Mouse (Mus musculus) Muller cell, postnatal 12 days (primary cell): ENCODE results near the gene Hoxa2.
A peak's percentile ranks its signal among the peaks of the same experiment; 100 is the strongest.

Experiments used
- DNase-seq: peaks from one replicate; pipeline ENCODE4 v3.0.0-alpha.2; 2015; ENCODE audit errors: inconsistent ontology term

Gene Hoxa2

DNA sequence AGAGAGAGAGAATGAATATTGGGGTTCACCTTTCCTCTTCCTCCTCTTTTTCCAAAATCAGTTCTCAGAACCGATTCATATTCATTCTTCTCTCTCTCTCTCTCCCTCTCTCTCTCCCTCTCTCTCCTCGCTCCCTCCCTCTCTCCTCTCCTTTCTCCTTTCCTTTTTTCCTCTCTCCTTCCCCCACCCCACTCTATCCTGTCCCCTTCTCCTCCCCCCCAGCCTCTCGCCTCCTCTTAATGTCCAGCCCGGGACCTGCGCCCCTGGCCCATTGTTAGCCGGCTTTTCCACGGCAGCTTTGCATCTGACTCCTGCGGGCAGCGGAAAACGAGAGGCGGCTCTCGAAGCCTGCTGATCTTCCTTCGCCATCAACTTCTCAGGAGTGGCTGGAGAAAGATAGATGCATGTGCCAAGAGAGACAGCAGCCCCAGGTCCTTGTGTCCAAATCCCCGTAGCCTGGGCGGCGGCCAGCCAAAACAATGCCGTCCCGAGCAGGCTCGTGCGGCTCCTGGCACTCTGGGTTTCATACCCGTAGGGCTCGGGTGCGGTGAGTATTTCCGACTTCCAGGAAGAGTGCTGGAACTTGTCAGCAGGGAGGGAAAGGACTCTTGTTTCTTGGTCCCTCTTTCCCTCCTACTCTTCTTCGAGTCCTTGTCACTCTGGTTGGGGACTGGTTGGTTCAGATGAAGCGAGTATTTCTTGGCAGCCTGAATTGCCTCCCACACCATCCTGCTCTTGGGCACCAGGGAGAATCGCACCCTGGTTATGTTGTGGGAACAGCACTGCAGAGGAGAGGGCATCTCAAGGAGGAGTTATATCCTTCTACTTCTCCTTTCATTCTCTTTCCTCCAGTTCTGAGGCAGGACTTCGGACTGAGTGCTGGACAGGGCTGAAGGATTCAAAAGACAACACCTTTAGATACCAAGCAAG is 1.1 kb upstream of the Hoxa2 start:
- DNase-seq: no peak

DNA sequence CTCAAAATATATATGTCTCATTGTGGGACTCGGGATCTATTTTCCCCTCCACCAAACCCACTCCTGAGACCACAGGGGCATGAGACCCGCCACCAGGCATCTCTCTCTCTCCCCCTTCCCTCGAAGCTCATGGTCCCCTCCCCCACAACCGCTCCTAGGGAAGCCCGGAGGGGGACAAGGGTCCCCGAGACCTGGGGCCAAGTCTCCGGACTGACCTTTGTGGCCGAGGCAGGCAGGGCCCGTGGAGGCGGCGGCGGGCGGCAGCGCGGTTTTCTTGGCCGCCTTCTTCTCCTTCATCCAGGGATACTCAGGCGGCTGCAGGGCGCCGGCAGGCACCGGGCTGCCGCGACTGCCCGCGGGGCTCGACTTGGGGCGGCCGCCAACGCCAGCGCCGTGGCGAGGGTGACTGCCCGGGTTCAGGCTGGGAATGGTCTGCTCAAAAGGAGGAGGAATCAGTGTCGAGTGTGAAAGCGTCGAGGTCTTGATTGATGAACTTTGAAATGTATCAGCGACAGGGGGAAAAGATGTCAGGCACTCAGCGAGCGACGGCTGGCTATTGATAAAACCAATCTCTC is 493 bp downstream of the Hoxa2 start:
- DNase-seq: no peak

- DNase-seq: no peak
These were observed 1.1 kb downstream of the Hoxa2 start for GRCm38 (mm10) chr6:52163366-52164031.

GRCm38 (mm10) chr6:52162611-52163365 is 1.8 kb downstream of the Hoxa2 start:
- DNase-seq: no peak

DNA sequence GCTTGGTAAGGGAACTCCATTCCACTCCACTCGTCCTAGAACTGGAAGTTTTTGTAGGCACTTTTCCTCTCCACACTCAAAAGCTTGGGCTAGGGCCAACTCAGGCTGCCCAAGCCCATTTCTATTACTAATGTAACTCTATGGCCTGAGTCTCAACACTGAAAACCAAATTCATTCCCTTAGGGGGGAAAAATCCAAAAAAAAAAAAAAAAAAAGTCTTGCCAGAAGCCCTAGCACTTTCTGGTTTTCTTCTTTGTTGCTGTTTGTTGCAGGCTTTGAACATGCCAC is 2.6 kb downstream of the Hoxa2 start:
- DNase-seq: no peak

DNA sequence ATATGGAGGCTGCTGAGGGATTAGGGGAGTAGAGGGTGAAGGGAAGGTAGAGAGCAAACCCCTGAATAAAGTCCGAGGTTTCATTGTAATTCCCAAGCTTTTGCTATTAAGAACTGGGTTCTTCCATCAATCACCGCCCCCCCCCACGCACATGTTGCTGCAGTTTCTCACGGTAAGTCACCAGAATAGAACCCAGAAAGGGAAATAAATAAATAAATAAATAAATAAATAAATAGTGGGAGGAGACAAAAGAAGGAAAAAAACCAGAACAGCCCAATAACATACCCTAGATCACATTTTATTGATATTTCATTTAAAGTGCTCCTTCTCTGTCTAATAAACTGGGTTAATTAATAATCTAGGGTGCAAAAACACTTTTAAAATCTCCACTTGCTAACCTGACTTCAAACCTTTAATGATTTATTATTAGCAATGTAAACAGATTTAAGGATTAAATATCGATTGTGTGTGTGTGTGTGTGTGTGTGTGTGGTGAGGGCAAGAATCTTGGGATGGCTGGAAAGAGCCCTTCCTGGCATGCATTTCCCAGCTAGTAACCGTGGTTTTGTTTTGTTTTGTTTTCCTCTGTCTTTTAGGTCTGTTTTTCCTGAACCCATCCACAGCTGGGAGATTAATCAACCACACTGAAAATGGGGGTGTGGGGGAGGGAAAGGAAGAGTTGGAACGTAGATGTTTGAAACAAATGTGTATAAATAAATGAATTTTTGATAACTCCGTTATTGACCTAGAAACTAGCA is 3.1 kb downstream of the Hoxa2 start:
- DNase-seq: no peak

- no peak for DNase-seq
These were observed 3.9 kb downstream of the Hoxa2 start for GRCm38 (mm10) chr6:52160511-52161335.

DNA sequence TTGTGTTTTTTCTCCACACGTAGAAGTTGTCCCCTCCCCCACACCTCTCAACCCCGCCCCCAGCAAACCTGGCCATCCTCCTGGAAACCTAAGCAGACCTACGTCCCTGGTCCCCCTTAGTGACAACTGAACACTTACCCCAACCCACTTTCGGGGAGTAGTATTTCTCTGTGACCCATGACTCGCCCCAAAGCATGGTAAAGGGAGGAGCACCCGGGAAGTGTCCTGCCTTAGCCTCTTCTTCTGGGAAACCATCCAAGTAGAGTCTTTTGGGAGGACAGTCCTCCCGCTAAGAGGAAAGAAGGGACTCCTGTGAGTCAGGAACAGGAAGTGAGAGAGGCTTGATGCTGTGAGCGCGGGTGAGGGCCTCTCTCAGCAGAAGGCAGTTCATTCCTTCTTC is 4.7 kb downstream of the Hoxa2 start:
- no peak for DNase-seq

GRCm38 (mm10) chr6:52159164-52159761 is 5.4 kb downstream of the Hoxa2 start:
- DNase-seq: no peak

DNA sequence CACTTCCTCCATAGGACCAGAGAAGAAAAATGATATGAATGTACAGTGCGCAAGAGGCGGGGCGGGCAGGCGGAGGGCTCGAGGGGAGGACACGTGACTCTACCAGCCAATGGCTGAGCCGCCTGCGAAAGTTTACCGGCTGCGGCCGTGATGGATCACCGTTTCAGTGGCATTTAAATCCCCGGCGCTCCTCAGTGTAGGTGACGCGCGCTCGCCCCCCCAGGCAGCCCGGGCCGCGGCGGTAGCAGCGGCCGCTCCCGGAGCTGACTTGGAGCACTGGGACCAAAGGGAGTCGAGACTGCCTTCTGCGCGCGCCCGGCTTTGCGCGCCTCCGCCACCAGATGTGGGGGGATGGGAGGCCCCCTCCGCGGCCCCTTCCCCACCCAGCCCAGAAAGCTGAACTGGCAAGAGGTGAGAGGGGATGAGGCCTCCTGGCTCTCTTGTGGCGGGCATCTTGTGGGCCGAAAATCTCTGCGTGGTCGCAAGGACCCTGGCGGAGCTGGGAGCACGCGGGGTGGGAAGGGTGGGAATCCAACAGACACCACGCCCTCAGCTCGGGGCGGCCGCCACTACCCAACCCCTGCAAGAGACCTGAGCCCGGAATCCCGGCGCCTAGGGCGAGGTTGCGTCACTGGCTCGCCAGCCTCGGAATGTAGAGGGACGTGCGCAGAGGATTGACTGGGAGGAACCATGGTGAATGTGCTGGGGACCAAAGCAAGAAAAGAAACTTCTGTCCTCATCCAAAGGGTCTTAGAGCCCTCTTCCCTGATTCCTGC is 6.2 kb downstream of the Hoxa2 start, which contains the start of gene Hoxa1:
Gene Hoxa1, minus strand, starts transcription at position 42 of the 776 bp plus-strand sequence.
- DNase-seq: peak; percentile 74

GRCm38 (mm10) chr6:52157466-52158275 is 7.0 kb downstream of the Hoxa2 start:
- no peak for DNase-seq

DNA sequence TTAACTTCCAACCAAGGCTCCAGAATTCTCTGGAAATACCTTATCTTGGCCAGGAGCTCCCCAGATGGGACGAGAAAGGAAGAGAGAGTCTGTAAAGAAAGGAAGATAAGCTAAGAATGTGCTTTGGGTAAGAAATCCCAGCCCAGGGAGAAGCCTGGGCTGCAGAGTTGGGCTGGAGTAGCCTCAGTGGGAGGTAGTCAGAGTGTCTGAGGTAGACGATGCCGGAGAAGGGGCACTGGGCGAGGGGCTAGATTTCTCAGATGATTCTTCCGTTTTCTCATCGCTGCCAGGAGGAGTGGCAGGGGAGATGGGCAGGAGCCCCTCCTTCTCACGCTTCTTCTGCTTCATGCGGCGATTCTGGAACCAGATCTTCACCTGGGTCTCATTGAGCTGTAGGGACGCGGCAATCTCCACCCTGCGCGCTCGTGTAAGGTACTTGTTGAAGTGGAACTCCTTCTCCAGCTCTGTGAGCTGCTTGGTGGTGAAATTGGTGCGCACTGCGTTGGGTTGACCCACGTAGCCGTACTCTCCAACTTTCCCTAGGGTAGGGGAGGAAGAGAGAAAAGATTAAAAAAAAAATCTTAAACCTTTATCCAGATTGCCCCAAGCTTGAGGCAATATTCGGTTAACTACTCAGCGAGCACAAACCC is 8.0 kb downstream of the Hoxa2 start:
- no peak for DNase-seq

GRCm38 (mm10) chr6:52155471-52155870 is 9.2 kb downstream of the Hoxa2 start:
- DNase-seq: no peak

DNA sequence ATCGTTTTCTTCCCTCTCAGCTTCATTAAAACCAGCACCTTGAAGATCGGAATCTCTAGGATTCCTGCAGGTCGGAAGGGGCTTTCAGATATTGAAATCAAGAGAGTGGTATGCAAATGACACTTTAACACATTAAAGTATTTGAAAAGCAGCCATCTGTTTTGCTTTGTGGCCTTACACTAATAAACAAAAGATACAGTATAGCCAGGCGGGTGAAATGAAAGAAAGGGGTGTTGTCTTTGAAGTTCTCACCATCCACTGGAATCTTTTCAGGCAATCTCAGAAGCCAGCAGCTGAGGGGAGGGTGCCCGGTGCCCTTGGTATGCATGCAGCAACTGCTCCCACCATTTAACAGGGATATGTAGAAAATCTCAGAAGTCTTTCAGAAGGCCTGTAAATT is 10.6 kb downstream of the Hoxa2 start:
- no peak for DNase-seq

- no peak for DNase-seq
These were observed 11.4 kb downstream of the Hoxa2 start for GRCm38 (mm10) chr6:52153270-52153669.

- DNase-seq: no peak
These were observed 12.1 kb downstream of the Hoxa2 start for GRCm38 (mm10) chr6:52152226-52153193.

GRCm38 (mm10) chr6:52151571-52151970 is 13.1 kb downstream of the Hoxa2 start:
- no peak for DNase-seq
